Mouse (Mus musculus) urinary bladder, postnatal 0 days (tissue): ENCODE data around the gene Tmem141. TPM values are rescaled to one million over a fixed set of nuclear protein-coding genes. Genes with fewer than 3 reads are reported as not detected.

Experiments
- polyA plus RNA-seq: library from polyadenylated mRNA; unstranded; fragments of >200 nt; fragmentation: Nextera tagmentation; extraction: Ambion mirVana; gene quantifications from 2 replicates; pipeline ENCODE4 v1.2.1, GENCODE M21; 2015

The Tmem141 gene
- polyA plus RNA-seq, result 61.4 and 62.3 TPM in 2 replicates

DNA sequence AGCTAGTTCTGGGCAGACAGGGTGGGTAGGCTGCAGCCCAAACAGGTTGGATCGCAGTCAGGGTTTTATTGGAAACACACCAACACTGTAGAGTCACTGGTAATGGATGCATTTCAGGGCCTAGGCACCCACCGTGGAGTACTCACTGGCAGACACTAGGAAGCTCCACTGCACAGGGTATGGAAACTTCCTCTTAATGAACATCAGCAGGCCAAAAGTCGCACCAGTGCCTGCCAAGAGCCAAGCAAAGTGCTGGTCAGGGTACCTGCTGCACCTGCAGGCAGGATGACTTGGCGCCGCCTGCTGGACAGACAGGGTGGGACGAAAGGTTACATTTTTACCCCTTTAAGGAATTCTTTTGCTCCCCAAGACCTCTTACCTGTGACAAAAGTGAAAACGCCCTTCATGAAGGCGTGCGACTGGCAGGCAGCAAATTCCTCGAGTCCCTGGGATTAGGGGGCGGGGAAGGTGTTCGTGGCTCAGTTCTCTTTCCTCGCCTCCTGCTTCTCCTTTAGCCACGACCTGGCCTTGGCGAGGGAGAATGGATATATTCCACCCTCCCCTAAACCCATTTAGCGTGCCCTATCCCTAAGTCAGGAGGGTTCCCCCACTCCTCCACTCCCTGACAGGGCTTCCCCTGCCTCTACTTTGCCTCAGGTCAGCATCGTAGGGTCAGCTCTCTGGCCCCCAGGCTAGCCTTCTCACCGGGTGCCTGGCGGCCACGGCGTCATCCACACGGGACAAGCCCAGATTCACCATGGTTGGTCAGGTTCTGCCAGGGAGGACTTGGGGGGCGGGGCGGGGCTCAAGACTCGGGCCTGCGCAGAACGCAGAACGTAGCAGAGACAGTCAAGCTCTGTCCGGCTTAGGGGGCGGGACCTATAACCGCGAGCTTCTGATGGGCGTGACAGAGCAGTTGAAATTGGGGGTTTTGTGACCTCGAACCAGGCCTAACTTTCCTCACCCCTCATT, at the start of gene Tmem141:
Gene Tmem141, minus strand, starts transcription at position 777 of the 972 bp plus-strand sequence.

DNA sequence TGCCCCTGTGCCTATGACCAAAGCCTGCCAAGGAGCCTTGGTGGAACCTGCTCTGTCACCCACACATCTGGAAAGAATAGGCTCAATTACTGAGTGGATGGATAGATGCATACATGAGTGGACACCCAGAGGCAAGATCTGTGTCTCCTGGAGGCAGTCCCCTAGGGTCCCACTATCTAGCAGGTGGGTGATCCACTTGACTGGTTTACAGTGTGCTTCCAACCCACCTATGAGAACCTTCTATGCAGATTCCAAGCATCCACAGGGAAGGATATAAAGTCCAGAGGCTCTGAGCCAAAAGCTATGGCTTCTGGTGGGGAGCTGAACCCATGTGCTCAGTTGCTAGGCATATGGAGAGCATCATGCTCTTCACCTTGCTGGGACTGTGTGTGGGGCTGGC, 35.8 kb upstream of the Tmem141 start, which contains the start of gene Lcn5:
Gene Lcn5, plus strand, starts transcription at position 301 of the 400 bp plus-strand sequence.

DNA sequence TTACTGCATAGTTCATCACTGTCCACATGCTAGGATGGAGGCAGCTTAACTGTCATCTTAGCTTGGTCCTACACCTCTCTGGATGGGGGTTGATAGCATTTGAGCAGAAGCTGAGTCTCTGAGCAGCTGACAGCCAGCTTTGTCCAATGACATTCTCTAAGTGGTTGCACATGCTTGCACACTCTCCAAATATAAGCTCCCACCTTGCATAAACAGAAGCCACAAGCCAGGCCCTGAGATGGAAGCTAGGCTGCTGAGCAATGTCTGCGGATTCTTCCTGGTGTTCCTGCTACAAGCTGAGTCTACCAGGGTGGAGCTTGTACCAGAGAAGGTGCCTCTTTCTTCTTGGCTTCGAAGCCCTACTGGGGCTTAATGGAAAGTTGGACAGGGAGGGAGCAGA, 31.1 kb upstream of the Tmem141 start, which contains the start of gene Lcn8:
Gene Lcn8, plus strand, starts transcription at position 219 of the 400 bp plus-strand sequence.

DNA sequence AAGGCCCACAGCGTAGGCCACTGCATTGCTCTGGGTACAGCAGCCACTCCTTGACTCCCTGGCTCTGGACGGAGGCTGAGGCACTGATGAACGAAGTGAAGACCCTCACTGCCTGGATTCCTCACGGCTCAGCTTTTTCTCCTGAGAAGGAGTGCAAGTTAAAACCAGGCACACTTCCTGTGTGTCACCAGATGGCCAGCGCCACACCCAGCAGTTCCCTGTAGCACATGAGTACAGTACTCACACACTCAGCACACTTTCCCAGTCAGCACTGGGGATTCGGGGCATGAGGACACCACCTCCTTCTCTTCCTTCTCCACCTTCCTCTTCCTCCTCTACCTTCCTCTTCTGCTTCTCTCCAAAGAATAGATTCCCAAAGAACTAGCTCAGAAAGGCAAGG, 6.0 kb upstream of the Tmem141 start, which contains the start of gene Fcna:
Gene Fcna, minus strand, starts transcription at position 220 of the 400 bp plus-strand sequence.

DNA sequence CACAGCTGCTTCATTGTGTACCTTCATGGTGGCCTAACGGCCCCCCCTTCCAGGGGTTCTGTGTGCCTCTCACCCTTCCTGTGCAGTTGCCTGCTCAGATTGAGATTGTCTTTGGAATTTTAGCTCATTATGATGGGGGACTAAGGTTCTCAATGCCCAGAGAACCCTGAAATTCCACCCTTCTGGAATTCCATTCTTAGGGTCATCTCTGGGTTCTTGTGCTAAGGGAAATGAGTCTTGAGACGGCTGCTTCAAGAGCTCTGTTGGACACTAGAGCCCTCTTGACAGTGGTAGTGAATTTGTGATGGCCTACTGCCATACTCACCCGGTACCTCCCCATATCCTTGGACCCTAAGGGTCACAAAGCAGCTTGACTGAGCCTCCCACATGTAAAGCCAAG, 4.2 kb downstream of the Tmem141 start, which contains the start of gene Ccdc183:
Gene Ccdc183, minus strand, starts transcription at position 101 of the 400 bp plus-strand sequence.

DNA sequence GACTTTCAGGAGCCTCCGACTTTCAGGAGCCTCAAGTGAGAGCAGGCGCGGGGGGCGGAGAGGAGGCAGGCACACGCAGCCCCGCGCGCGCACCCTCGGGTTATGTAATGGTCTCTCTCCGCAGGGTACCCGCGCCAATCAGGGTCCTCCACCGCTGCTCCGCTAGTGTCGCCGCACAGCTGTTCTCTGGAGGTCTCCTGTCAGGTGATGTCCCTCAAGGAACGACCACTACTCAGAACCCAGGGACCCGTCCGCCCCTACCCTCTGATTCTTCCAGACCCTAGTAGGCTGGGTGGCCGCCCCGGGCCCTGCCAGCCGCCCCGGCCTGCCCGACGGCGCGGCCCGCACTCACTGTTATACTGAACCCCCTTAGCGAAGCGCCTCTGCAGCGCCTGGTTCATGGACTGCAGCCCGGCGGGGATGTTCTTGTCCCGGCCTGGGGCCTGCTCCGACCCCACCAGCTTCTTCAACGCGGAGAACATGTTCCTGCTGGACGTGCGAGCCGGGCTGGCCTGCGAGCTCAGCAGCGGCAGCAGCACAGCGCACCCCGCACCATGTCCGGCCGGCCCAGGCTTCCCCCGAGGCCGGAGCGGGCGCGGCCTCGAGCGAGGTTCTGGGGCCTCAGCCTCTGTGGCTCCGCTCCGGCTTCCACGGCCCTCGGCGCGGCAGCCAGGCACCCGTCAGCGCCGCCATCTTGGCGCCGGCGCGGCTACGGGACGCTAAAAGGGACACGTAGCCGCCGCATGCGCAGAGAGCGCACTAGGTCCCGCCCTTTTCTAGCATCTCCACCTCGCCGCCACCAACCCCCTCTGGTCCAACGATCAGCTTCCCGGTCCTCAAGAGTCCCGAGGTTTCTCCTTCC, 13.8 kb downstream of the Tmem141 start, which contains the start of gene Rabl6:
Gene Rabl6, minus strand, starts transcription at position 761 of the 862 bp plus-strand sequence.

DNA sequence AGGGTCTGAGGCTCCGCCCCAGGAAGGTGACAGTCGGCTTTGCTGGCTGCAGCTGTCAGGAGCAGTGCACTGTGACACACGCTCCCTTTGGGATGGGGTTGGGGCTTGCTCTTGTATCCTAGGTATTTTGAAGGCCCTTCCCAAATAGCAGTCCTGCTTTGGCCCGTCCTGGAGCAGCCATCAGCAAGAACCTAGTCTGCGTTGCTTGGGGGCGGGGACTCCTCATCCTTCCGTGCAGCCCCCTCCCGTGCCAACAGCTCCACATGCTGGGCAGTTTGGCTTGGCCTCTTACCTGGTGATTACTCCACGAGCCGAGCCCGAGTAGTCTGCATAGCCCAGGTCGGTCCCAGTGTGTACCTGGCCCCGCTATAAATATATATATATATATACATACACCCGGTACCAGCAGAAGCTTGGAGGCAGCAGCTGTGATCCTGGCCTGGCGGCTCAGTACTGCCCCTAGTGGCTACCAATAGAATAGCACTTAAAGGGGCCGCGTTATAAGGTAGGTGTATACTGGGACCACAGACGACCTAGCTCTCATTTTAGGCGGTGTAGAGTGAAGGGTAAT, 40.4 kb downstream of the Tmem141 start, which contains the start of gene Ajm1:
Gene Ajm1, minus strand, starts transcription at position 464 of the 571 bp plus-strand sequence.

DNA sequence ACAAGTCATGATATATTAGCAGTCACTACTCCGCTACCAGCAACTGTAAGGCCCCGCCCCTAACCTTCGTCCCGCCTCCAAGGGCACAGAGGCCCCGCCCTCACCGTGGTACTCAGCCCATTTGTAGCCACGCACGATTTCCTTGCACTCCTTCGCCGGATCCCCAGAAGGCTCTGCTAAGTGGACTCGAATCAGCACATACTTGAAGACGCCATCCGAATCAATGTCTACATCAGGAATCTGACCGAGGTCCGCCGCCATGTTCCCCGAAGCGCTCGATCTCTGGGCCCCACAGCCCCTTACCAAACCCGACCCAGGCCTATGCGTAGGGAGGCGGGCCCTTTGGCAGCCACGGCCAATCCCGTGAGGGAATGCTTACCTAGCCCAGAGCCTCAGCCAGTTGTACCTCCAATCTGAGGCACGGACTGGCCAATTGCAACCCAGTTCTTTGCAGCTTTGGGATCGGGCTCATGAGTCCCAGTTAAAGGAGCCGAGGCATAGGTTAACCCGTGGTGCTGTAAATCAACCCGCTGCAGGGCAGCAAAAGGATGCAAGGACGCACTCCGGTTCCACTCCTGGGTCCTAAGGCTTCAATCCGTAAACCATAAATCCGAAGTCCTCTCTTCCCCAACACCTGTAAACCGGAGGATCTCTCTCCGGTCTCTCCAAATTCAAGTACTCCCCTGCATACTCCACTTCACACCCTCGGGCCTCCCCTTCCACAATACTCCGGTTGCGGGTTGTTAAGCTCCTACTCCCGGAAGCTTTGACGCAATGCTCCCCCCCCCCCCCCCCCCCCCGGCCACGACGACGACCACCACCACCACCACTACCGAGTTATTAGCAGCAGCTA, 47.0 kb downstream of the Tmem141 start, which contains the start of the genes Mamdc4 and Phpt1:
Gene Mamdc4, minus strand, starts transcription at position 267 of the 853 bp plus-strand sequence.
Gene Phpt1, minus strand, starts transcription at position 646 of the 853 bp plus-strand sequence.

Other genes with a start within 250 kb of the Tmem141 start
- gene Sapcd2, start 249.7 kb downstream of the Tmem141 start, polyA plus RNA-seq, result 5.6 and 5.9 TPM in 2 replicates
- 38.2 and 39.1 TPM in 2 replicates for gene Entpd2, start 226.1 kb downstream of the Tmem141 start, polyA plus RNA-seq
- gene Npdc1, start 222.7 kb downstream of the Tmem141 start, polyA plus RNA-seq, result 58.9 and 59.9 TPM in 2 replicates
- 0.08 TPM in 1 of 2 replicates, not detected in the other for gene Fut7, start 198.7 kb downstream of the Tmem141 start, polyA plus RNA-seq
- 1.5 and 1.6 TPM in 2 replicates for gene Abca2, start 193.3 kb downstream of the Tmem141 start, polyA plus RNA-seq
- gene Clic3, start 165.2 kb downstream of the Tmem141 start, polyA plus RNA-seq, result 10.4 and 12.0 TPM in 2 replicates
- gene Paxx, start 160.9 kb downstream of the Tmem141 start, polyA plus RNA-seq, result 34.9 and 35.2 TPM in 2 replicates
- 0.47 and 0.68 TPM in 2 replicates for gene Ptgds, start 152.0 kb downstream of the Tmem141 start, polyA plus RNA-seq
- not detected in 2 replicates for gene Lcn12, start 128.1 kb downstream of the Tmem141 start, polyA plus RNA-seq
- gene Fbxw5, start 121.3 kb downstream of the Tmem141 start, polyA plus RNA-seq, result 68.9 and 70.0 TPM in 2 replicates
- gene C8g, start 120.3 kb downstream of the Tmem141 start, polyA plus RNA-seq, result 1.8 and 3.6 TPM in 2 replicates
- 15.1 and 15.8 TPM in 2 replicates for gene Traf2, start 75.1 kb downstream of the Tmem141 start, polyA plus RNA-seq
- 285 and 297 TPM in 2 replicates for gene Edf1, start 64.2 kb downstream of the Tmem141 start, polyA plus RNA-seq
- gene Mamdc4, start 47.2 kb downstream of the Tmem141 start, polyA plus RNA-seq, result 0.19 and 1.1 TPM in 2 replicates
- gene Phpt1, start 46.8 kb downstream of the Tmem141 start, polyA plus RNA-seq, result 78.4 and 95.7 TPM in 2 replicates
- gene Ajm1, start 40.2 kb downstream of the Tmem141 start, polyA plus RNA-seq, result 0.05 TPM in 1 of 2 replicates, not detected in the other
- gene Rabl6, start 13.5 kb downstream of the Tmem141 start, polyA plus RNA-seq, result 31.5 and 33.2 TPM in 2 replicates
- gene Ccdc183, start 4.3 kb downstream of the Tmem141 start, polyA plus RNA-seq, result 0.23 and 0.37 TPM in 2 replicates
- 55.5 and 333 TPM in 2 replicates for gene Fcna, start 6.0 kb upstream of the Tmem141 start, polyA plus RNA-seq
- gene Lcn8, start 31.1 kb upstream of the Tmem141 start, polyA plus RNA-seq, result 1.5 and 2.1 TPM in 2 replicates
- not detected in 2 replicates for gene Lcn5, start 35.9 kb upstream of the Tmem141 start, polyA plus RNA-seq
- 0.34 and 0.50 TPM in 2 replicates for gene Lcn6, start 54.8 kb upstream of the Tmem141 start, polyA plus RNA-seq
- 0.57 and 0.71 TPM in 2 replicates for gene Lcn10, start 60.7 kb upstream of the Tmem141 start, polyA plus RNA-seq
- not detected in 2 replicates for gene Obp2a, start 78.0 kb upstream of the Tmem141 start, polyA plus RNA-seq
- 61.4 and 71.3 TPM in 2 replicates for gene Bmyc, start 84.7 kb upstream of the Tmem141 start, polyA plus RNA-seq
- gene Obp2b, start 115.0 kb upstream of the Tmem141 start, polyA plus RNA-seq, result not detected in 2 replicates
- not detected in 2 replicates for gene Lcn3, start 143.6 kb upstream of the Tmem141 start, polyA plus RNA-seq
- not detected in 2 replicates for gene Lcn11, start 155.0 kb upstream of the Tmem141 start, polyA plus RNA-seq
- gene Gm13539, start 160.3 kb upstream of the Tmem141 start, polyA plus RNA-seq, result not detected in 2 replicates
- gene Glt6d1, start 193.8 kb upstream of the Tmem141 start, polyA plus RNA-seq, result not detected in 2 replicates
- gene Lcn9, start 201.1 kb upstream of the Tmem141 start, polyA plus RNA-seq, result not detected in 2 replicates
- not detected in 2 replicates for gene Sohlh1, start 225.2 kb upstream of the Tmem141 start, polyA plus RNA-seq
- gene Kcnt1, start 241.7 kb upstream of the Tmem141 start, polyA plus RNA-seq, result 1.5 and 2.8 TPM in 2 replicates